Mouse (Mus musculus) myocyte (in vitro differentiated cells): Measurements from ENCODE around the gene Echdc3. TPM values are rescaled to one million over a fixed set of nuclear protein-coding genes. Genes with fewer than 3 reads are reported as not detected.
A peak's percentile ranks its signal among the peaks of the same experiment; 100 is the strongest.

ENCODE experiments used
- H3K27me3 ChIP-seq: one replicate; pipeline ENCODE4 v1.6.1; 2011; ENCODE audit not compliant: control insufficient read depth, insufficient read depth, insufficient read length
- H3K36me3 ChIP-seq: one replicate; pipeline ENCODE4 v1.6.1; 2011; ENCODE audit not compliant: control insufficient read depth, insufficient read depth
- H3K4me2 ChIP-seq: one replicate; pipeline ENCODE4 v1.6.1; 2011; ENCODE audit warnings: low read depth, control low read depth
- H3K4me3 ChIP-seq: one replicate; pipeline ENCODE4 v1.5.1; 2011; ENCODE audit warnings: mild to moderate bottlenecking, control low read depth, moderate library complexity
- H3K79me2 ChIP-seq: one replicate; pipeline ENCODE4 v1.6.1; 2011; ENCODE audit not compliant: control insufficient read depth, insufficient read depth
- H3ac ChIP-seq: one replicate; pipeline ENCODE4 v1.6.1; 2011; ENCODE audit not compliant: control insufficient read depth, insufficient read length
- CEBPB ChIP-seq: IDR thresholded peaks from 2 replicates; pipeline ENCODE4 v1.6.1; 2011; ENCODE audit warnings: mild to moderate bottlenecking, moderate library complexity; ENCODE audit not compliant: poor library complexity, insufficient read depth, severe bottlenecking
- E2F4 ChIP-seq: IDR thresholded peaks from one replicate; pipeline ENCODE4 v1.6.1; 2011; ENCODE audit warnings: mild to moderate bottlenecking, control low read depth, moderate library complexity; ENCODE audit not compliant: insufficient read depth
- MAX ChIP-seq: IDR thresholded peaks from one replicate; pipeline ENCODE4 v1.6.1; 2011; ENCODE audit warnings: low read depth, mild to moderate bottlenecking, control low read depth
- MYOD1 ChIP-seq, 3 experiments: IDR thresholded peaks; one replicate each; pipeline ENCODE4 v1.6.1; 2011; ENCODE audit warnings: control low read depth in 2 of 3, low read depth in 2 of 3, mild to moderate bottlenecking in 2 of 3, moderate library complexity in 1 of 3; ENCODE audit not compliant: insufficient read length in 2 of 3, control insufficient read depth in 1 of 3
- MYOG ChIP-seq, 3 experiments: IDR thresholded peaks; one replicate each; pipeline ENCODE4 v1.6.1; 2011; ENCODE audit warnings: control low read depth in 2 of 3, low read depth in 2 of 3, mild to moderate bottlenecking in 2 of 3; ENCODE audit not compliant: insufficient read length in 2 of 3, control insufficient read depth in 1 of 3, insufficient read depth in 1 of 3
- POLR2A ChIP-seq: IDR thresholded peaks from one replicate; pipeline ENCODE4 v1.6.1; 2011; ENCODE audit warnings: low read depth, mild to moderate bottlenecking, control low read depth, moderate library complexity; ENCODE audit not compliant: insufficient read length
- POLR2AphosphoS2 ChIP-seq: IDR thresholded peaks from one replicate; pipeline ENCODE4 v1.6.1; 2011; ENCODE audit warnings: low read depth, control low read depth; ENCODE audit not compliant: insufficient read length
- REST ChIP-seq: IDR thresholded peaks from one replicate; pipeline ENCODE4 v1.6.1; 2011; ENCODE audit warnings: mild to moderate bottlenecking, control low read depth, moderate library complexity; ENCODE audit not compliant: insufficient read depth, insufficient read length
- SRF ChIP-seq: IDR thresholded peaks from one replicate; pipeline ENCODE4 v1.6.1; 2011; ENCODE audit warnings: low read depth; ENCODE audit not compliant: control insufficient read depth, insufficient read length
- TCF12 ChIP-seq: IDR thresholded peaks from one replicate; pipeline ENCODE4 v1.6.1; 2011; ENCODE audit warnings: mild to moderate bottlenecking, control low read depth; ENCODE audit not compliant: poor library complexity, insufficient read depth, severe bottlenecking
- TCF3 ChIP-seq: IDR thresholded peaks from one replicate; pipeline ENCODE4 v1.6.1; 2011; ENCODE audit warnings: low read depth, control low read depth; ENCODE audit not compliant: insufficient read length
- USF1 ChIP-seq: IDR thresholded peaks from one replicate; pipeline ENCODE4 v1.6.1; 2011; ENCODE audit warnings: low read depth, mild to moderate bottlenecking, control low read depth, moderate library complexity
- polyA plus RNA-seq: library from polyadenylated mRNA; unstranded; fragments of >200 nt; fragmentation: generic; extraction: Trizol; gene quantifications from one replicate; pipeline ENCODE4 v1.2.1, GENCODE M21; 2012; ENCODE audit warnings: missing spikeins

Echdc3 gene
- polyA plus RNA-seq, result 2.3 TPM

DNA sequence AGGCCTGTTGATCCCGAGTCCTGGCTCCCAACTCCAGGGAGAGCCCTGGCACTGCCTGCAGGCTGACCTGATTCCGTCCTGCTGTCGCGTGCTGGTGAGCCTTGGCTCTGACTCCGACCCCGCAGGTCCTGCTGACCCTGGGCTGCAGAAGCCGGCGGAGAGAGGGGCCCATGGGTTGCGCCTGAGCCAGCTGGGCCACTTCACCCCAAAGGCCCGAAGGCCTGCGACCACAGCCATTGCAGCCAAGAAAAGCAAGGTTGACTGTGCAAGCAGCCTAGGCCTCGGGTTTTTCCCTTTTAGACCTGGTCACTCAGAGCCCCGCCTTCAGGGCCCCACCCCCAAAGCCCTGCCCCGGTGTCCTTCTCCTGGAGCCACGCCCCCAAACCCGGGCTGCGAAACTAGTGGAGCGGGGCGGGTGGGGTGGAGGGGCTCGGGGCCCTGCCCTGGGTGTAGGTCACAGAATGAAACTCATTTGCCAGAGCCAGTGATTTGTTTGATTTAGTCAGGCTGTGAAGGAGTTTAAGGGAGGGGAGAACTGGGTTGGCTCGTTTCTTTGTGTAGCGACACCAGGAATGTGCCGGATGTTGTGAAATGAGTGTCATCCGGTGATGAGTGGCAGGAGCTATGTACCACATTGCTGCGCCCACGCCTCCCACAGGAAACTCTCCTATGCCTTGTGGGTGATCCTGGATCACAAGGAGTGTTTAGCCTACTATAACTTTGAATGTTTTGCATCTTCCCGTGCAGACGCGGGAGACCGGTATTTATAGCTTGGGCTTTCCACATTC, at the start of gene Echdc3:
Gene Echdc3, minus strand, starts transcription at position 310 of the 788 bp plus-strand sequence.
- H3K79me2 ChIP-seq, result no peaks in the 10 kb centered on the region
- peak within 1 kb of the TSS; percentile 82 for H3K4me2 ChIP-seq
- H3ac ChIP-seq, result peak within 1 kb of the TSS; percentile 7
- H3K27me3 ChIP-seq, result no peaks in the 10 kb centered on the region
- H3K4me3 ChIP-seq, result peak within 1 kb of the TSS; percentile 36
- H3K36me3 ChIP-seq, result no peaks in the 10 kb centered on the region
- TF ChIP-seq TCF3, result no peak
- TF ChIP-seq USF1, result no peak
- peak; percentile 50 for TF ChIP-seq POLR2A
- peak; percentile 86 for TF ChIP-seq CEBPB
- no peak for TF ChIP-seq MYOD1 (IDR thresholded peaks at IDR 0.05; ENCODE audit: control insufficient read depth in 1 of 3, insufficient read length in 2 of 3, low read depth in 2 of 3)
- TF ChIP-seq TCF12, result no peak
- no peak for TF ChIP-seq SRF
- TF ChIP-seq MAX, result no peak
- TF ChIP-seq MYOG (IDR thresholded peaks at IDR 0.05; ENCODE audit: control insufficient read depth in 1 of 3, insufficient read depth in 1 of 3, insufficient read length in 2 of 3, low read depth in 2 of 3), result peak in 1 of 3 experiments; percentile 3
- TF ChIP-seq E2F4, result no peak
- no peak for TF ChIP-seq POLR2AphosphoS2
- no peak for TF ChIP-seq REST

GRCm38 (mm10) chr2:6261718-6262117, 48.9 kb upstream of the Echdc3 start:
- Histone ChIP-seq H3K36me3 (no peaks in the 10 kb centered on the region), H3K27me3 (no peaks in the 10 kb centered on the region), H3K79me2 (no peaks in the 10 kb centered on the region), H3K4me2 (no peak overlapping the region), H3K4me3 (no peak overlapping the region), H3ac (no peak overlapping the region)
- TF ChIP-seq SRF, result no peak
- no peak for TF ChIP-seq MYOD1 (IDR thresholded peaks at IDR 0.05; ENCODE audit: control insufficient read depth in 1 of 3, insufficient read length in 2 of 3, low read depth in 2 of 3)
- TF ChIP-seq MAX, result no peak
- TF ChIP-seq TCF3, result no peak

GRCm38 (mm10) chr2:6261201-6261672, 48.4 kb upstream of the Echdc3 start:
- Histone ChIP-seq H3K79me2 (no peaks in the 10 kb centered on the region), H3K4me2 (no peak overlapping the region), H3ac (no peak overlapping the region), H3K27me3 (no peaks in the 10 kb centered on the region), H3K4me3 (no peak overlapping the region), H3K36me3 (no peaks in the 10 kb centered on the region)
- no peak for TF ChIP-seq SRF
- no peak for TF ChIP-seq E2F4
- TF ChIP-seq POLR2A, result no peak
- TF ChIP-seq TCF12, result no peak
- no peak for TF ChIP-seq MYOG (IDR thresholded peaks at IDR 0.05; ENCODE audit: control insufficient read depth in 1 of 3, insufficient read depth in 1 of 3, insufficient read length in 2 of 3, low read depth in 2 of 3)
- no peak for TF ChIP-seq CEBPB
- no peak for TF ChIP-seq USF1
- no peak for TF ChIP-seq MYOD1 (IDR thresholded peaks at IDR 0.05; ENCODE audit: control insufficient read depth in 1 of 3, insufficient read length in 2 of 3, low read depth in 2 of 3)

GRCm38 (mm10) chr2:6260661-6261060, 47.8 kb upstream of the Echdc3 start:
- no peak overlapping the region for H3K4me3 ChIP-seq
- no peak for TF ChIP-seq MAX
- no peak for TF ChIP-seq POLR2A
- no peak for TF ChIP-seq POLR2AphosphoS2
- TF ChIP-seq USF1, result no peak
- no peak for TF ChIP-seq SRF
- no peak for TF ChIP-seq CEBPB
- no peak for TF ChIP-seq REST
- TF ChIP-seq TCF3, result no peak
- no peak overlapping the region for H3K4me2 ChIP-seq
- no peaks in the 10 kb centered on the region for H3K36me3 ChIP-seq
- no peak overlapping the region for H3ac ChIP-seq
- H3K79me2 ChIP-seq, result no peaks in the 10 kb centered on the region
- H3K27me3 ChIP-seq, result no peaks in the 10 kb centered on the region

DNA sequence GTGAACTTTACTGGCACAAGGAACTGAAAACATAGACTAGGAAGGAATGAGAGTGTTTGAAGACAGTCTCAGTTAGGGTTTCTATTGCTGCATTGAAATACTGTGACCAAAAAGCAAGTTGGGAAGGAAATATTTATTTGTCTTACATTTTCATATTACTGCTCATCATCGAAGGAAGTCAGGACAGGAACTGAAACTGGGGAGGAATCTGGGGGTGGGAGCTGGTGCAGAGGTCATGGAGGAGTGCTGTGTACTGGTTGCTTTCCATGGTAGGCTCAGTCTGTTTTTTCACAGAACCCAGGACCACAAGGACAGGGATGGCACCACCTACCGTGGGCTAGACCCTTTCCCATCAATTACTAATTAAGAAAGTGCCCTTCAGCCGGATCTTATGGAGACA, 46.3 kb upstream of the Echdc3 start:
- Histone ChIP-seq H3K4me3 (no peak overlapping the region), H3K4me2 (no peak overlapping the region), H3ac (no peak overlapping the region), H3K36me3 (no peaks in the 10 kb centered on the region), H3K79me2 (no peaks in the 10 kb centered on the region), H3K27me3 (no peaks in the 10 kb centered on the region)
- TF ChIP-seq MYOG (IDR thresholded peaks at IDR 0.05; ENCODE audit: control insufficient read depth in 1 of 3, insufficient read depth in 1 of 3, insufficient read length in 2 of 3, low read depth in 2 of 3), result no peak
- TF ChIP-seq USF1, result no peak
- no peak for TF ChIP-seq CEBPB
- no peak for TF ChIP-seq REST
- no peak for TF ChIP-seq SRF
- TF ChIP-seq POLR2A, result no peak
- no peak for TF ChIP-seq MYOD1 (IDR thresholded peaks at IDR 0.05; ENCODE audit: control insufficient read depth in 1 of 3, insufficient read length in 2 of 3, low read depth in 2 of 3)
- no peak for TF ChIP-seq TCF12
- TF ChIP-seq TCF3, result no peak
- no peak for TF ChIP-seq POLR2AphosphoS2
- TF ChIP-seq E2F4, result no peak
- TF ChIP-seq MAX, result no peak
